Mouse (Mus musculus) cerebellum, postnatal 10 days (tissue): ENCODE results near the gene Crnkl1.
"Not testable (repeated sequence)": the region's sequence is repeated elsewhere in the genome, so short reads cannot be mapped to it uniquely, and the experiment has no call there.

ENCODE experiments used
- DNase-seq, 2 experiments: peaks; one replicate each; pipeline ENCODE4 v3.0.0; 2021; ENCODE audit warnings: mixed read lengths in 2 of 2

Crnkl1 gene

GRCm38 (mm10) chr2:145920941-145921650 is 13.7 kb downstream of the Crnkl1 start:
- DNase-seq: no peak

- DNase-seq: not testable (repeated sequence)
Measured at GRCm38 (mm10) chr2:145905884-145906283, 28.9 kb downstream of the Crnkl1 start.

GRCm38 (mm10) chr2:145905156-145905555 is 29.7 kb downstream of the Crnkl1 start:
- DNase-seq: no peak

- DNase-seq: no peak
Measured at GRCm38 (mm10) chr2:145903983-145904616, 30.7 kb downstream of the Crnkl1 start.

- DNase-seq: peak; percentile 96 to 97
Measured at GRCm38 (mm10) chr2:145903061-145903901, 31.5 kb downstream of the Crnkl1 start.

GRCm38 (mm10) chr2:145901861-145902260 is 33.0 kb downstream of the Crnkl1 start, which contains the start of gene Naa20:
Gene Naa20 (plus strand): TSS chr2:145902099.
- no peak for DNase-seq

- DNase-seq: not testable (repeated sequence)
Measured at GRCm38 (mm10) chr2:145900318-145900717, 34.5 kb downstream of the Crnkl1 start.

GRCm38 (mm10) chr2:145898106-145898505 is 36.7 kb downstream of the Crnkl1 start:
- DNase-seq: peak in 1 of 2 experiments; percentile 38

DNA sequence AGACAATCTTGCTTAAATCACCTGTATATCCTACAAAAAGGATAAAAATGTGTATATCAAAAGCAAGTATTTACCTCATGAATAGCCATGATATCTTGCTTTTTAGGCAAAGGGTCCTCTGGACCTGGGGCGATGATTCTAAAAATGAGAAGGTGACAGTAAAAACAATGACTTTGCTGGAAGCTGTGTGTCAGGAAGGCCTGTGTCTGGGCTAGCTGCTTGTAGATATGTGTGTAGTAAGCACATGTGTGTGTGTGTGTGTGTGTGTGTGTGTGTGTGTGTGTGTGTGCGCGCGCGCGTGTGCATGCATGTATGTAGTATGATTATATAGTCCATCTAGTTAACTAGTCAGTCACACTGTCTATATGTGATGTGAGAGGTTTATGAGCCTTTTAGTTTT is 41.1 kb downstream of the Crnkl1 start:
- DNase-seq: no peak

GRCm38 (mm10) chr2:145890571-145890970 is 44.2 kb downstream of the Crnkl1 start:
- no peak for DNase-seq

DNA sequence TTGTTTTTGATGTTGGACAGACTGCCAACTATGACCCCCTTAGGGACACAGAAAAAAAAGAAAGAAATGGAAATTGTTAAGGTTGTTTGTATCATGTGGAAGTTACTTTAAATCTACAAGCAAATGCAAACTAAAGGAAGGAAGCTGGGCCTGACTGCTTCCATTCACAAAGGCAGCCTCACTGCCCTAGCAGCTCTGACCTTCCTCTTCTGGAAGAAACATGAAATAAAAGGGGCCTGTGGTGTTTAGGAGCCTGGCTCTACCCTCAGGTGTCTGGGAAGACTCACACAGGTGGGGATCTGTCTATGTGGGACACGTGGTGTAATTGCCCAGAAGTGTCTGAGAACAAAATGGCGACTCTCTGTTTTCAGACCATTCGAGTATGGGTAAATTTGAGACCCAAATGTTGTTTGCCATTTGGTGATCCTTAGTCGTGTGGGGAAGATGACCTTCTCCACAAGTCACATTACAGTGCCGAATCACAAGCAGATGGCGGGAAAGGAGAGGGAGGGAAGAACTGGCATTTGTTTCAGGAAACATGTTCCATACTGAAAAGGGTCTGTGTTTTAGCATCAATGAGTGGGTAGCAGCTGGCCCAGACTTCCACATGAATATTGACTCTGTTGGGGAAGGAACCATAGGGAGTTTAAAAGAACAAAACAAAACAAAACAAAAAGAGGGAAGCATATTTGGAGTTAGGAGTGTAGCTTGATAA is 45.9 kb downstream of the Crnkl1 start:
- no peak for DNase-seq

DNA sequence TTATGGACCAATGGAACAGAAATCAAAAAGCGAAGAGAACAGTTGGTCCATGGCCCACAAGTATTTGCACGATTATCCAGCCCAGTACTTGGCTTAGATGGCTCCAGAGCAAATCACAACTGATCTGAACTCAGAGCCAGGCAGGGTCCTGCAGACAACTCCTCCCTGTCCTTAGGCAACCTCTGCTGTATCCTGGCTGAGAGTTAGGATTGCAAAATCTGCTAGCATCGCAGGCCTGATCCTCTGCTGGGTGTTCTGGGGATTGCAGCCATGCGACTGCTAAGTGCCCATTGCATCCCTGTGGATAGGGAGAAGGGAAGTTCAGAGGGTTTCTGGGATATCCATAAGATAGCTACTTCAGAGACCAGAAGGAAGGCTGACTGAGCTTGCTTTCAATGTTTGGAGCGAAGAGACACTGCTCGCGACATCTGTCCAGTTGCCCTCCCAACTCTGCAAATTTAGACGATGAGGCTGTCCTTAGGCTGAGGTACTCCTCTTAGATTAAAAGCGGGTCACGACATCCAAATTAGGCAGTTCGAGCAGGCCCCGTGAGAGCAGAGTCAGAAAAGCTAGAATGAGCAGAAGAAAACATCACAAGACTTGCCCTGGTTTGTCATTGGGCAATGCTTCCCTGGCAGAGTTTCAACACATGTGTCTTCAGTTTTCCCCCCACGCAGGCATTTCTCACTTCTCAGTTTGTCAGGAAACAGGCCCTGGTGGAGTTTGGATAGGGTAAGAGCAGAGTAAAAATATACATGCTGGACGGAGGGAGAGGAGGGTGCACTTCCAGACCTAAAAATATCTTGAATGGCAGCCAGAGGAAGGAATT is 46.7 kb downstream of the Crnkl1 start:
- DNase-seq: peak in 1 of 2 experiments; percentile 42

DNA sequence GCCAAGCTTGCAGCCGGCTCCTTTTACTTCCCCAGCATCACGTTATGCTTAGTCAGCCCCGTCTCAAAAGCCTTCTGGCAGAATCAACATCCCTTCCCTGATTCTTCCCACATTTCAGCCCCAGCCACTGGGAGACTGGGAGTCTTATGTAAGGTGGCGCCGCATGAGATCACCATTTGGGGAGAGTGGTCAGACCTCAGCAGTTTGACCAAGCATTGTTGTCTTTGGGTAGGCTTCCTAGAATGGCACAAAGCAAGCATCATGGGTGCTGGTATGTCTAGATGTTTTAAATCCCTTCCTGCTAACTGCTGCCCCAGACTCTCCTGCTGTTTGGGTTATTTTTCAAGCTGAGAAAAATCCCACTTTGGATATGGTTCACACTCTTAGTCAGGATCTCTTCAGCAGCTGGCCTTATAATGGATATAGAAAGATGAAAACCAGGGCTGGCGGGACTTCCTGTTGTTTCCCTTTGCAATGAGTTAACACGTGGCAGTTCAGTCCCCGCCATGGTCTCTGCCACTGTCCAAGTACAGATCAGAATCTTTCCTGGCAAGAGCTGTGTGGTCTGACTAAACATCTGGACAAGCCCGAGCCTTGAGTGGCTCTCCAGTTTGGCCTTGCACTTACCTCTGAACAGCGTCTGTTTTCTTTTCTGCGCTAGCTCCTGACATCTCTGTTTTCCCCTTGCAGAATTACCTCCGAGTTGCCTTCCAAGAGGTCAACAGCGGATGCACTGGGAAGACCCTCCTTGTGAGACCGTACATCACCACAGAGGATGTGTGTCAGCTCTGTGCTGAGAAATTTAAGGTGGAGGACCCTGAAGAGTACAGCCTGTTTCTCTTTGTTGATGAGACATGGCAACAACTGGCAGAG is 49.7 kb downstream of the Crnkl1 start:
- no peak for DNase-seq

DNA sequence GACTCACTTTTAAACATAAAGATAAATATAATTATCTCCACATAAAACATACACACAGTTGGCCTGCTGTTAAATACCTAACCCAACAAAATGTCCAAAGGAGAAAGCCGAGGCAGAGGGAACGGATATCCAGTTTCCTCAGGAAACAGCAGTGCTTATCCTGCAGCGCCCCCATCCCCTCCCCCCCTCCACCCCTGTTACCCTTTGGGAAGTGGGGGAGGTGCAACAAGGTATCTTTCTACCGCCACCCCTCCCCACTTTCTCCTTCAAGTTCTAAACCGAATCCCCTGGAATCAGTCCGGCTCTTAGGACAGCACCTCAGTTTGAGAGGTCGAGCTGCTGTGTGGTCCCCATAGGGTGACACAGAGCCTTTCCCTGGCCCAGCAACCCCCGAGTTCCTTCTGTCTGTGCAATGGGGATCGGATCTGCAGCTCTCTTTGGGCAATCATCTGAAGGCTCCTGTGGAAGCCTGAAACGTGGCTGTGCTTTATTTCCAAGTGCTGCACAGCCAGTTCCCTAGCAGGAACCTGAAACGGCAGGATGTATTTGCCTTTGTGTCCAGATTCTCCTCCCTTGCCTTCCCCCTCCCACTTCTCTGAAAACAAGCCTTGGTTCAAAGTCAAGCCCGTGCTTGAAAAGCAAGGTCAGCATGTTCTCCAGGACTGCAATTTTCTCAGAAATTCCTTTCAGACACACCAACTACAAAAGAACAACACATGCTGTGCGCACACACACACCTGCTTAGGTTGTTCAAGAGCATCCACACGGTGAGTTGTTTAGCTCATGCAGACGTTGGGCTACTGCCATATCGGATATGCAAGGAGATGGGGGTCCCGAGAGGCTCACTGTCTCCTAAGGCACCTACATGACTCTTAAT is 50.5 kb downstream of the Crnkl1 start:
- no peak for DNase-seq

DNA sequence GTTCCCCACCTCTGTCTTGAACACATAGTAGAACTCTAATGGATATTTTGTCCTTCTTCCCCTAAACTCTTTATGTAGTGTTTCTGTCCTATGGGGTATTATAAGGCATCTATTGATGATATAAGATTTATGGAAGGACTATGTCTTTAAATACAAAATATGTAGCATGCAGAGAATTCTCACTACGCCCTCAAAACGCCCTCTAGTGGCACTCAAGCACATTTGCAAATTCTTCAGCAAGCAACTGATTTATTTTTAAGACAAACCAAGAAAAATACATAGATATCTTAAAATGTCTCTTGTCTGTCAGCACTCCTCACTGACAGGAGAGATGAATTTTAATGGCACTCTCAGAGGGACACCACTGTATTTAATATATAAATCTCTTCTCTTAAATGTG is 52.4 kb downstream of the Crnkl1 start:
- DNase-seq: no peak

DNA sequence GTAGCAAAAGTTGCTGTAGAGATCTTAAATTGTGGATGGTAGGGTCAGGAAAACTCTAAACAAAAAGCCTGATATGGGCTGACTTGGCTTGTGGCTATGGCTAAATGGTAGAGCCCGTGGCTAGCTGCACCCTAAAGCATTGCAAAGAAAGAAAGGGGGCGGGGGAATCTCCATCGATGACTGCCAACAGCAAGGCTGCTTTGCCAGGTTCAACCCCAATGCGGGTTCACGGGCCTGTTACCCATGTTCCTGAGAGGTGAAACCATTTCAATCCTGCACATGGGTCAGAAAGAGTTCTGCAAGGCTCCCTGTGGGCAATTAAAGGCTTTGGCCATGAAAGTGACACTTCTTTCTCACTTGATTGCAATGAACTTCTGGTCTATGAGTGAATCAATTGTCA is 52.9 kb downstream of the Crnkl1 start:
- no peak for DNase-seq

DNA sequence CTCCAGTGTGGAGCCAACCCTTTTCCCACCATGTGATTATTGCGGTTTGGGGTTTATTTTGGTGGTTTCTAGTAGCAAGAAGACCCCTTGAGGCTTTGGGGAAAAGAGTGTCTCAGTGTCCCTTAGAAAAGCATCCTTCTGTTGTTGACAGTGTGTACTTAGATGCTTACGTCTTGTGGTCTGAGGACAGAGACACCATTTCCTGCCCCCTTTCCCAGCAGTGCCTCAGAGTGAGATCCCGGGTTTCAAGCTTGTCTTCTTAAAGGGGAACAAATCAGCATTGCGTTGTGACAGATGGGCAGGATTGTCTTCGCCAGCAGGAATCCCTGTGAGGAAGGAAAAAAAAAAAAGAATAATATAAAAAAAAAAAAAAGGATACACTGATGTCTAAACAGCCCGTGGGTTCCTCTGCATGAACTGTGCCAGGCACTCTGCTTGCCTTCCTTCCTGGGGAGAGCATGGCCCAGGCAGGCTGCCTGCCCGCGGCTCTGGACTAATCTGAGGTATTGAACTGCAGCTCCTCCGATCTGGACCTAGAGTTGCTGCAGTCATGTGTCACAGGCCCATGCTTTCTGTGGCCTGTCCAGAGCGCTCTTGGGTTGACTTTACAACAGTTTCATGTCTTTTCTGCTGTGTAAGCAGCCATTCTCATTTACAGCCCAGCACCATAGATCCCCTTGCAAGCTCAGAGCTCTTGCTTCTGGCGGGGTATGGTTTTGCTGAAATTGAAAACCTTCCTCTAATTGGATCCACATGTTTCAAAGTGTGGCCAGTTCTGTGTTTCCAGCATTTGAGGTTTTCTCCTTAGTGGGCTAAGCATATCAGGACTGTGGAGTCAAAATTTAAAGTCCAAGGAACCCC is 53.7 kb downstream of the Crnkl1 start:
- peak in 1 of 2 experiments; percentile 39 for DNase-seq

DNA sequence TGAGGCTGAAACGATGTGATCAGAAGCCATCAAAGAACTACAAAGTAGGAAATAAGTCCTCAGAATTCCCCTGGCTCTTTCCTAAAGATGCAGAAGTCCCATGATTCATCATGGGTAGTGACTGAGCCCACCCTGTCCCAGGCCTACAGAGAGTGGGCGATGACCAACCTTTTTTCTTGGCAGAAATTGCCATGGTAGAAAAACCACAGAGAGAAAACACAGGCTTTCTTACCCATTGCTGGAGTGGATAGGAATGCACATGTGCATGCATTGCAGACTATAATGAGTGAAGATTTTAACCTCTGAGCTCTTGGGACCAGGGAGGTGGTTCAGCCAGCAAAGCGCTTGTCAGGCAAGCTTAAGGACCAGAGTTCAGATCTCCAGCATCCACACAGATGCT is 57.6 kb downstream of the Crnkl1 start:
- DNase-seq: no peak
